Mouse (Mus musculus): ENCODE data around the gene Akt1s1. TPM values are rescaled to one million over a fixed set of nuclear protein-coding genes. Genes with fewer than 3 reads are reported as not detected.

Akt1s1 gene
- polyA plus RNA-seq, 1 experiment from 2014 or later = 112 TPM

DNA sequence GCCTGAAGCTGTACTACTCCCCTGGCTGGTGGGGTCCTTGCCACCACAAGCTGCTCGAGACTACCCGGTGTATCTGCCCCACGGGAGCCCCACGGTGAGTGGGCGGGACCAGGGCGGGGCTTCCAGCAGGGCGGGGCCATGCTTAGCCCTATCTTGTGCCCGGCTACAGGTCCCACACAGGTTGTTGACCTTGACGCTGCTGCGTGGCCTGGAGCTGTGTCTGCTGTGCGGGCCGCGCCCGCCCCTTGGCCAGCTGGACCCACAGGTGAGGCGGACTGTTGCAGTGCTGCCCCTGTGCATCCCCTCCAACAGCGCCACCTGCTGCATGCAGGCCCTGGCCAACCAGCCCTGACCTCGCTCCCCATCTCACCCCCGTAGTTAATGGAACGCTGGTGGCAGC is 49.8 kb downstream of the Akt1s1 start:
- peaks cover 46% of the 10 kb centered on the region for H3K36me3 ChIP-seq
- H3K27me3 ChIP-seq = no peaks in the 10 kb centered on the region
- no peaks in the 10 kb centered on the region for H3K9me3 ChIP-seq
- H3K27ac ChIP-seq = no peak overlapping the region
- H3K4me3 ChIP-seq = no peak overlapping the region
- ATAC-seq (ENCODE audit: low FRiP score, low read depth) = no peak
- no peak overlapping the region for H3K9ac ChIP-seq
- H3K4me2 ChIP-seq (replicated peaks) = no peak overlapping the region
- WGBS = 36% methylated on average over 19 of the region's 19 CpGs
- peaks cover 38% of the 10 kb centered on the region for H3K4me1 ChIP-seq

DNA sequence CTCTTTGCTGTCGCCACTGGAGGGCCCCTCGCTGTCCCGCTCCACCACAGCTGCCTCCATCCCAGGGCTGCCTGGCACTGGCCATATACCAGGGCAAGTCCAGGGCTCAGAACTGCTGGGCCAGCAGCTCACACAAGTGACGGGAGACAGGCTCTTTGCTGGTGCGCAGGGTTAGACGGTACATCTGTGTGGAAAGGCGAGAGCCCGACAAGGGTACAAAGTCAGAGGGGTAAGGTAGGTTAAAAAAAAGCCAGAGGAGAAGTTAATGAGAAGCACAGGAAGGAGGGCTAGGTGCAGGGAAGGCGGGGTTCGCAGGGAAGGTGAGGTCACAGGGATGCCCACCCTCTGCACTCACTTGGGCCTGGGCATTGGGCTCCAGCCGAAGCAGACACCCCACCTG is 51.8 kb downstream of the Akt1s1 start:
- ATAC-seq (ENCODE audit: low FRiP score, low read depth) = no peak
- Histone ChIP-seq H3K9me3 (no peaks in the 10 kb centered on the region), H3K4me1 (peaks cover 29% of the 10 kb centered on the region), H3K9ac (no peak overlapping the region), H3K4me2 (replicated peaks) (no peak overlapping the region), H3K4me3 (no peak overlapping the region), H3K27ac (no peak overlapping the region), H3K36me3 (peaks cover 66% of the 10 kb centered on the region), H3K27me3 (no peaks in the 10 kb centered on the region)
- 88% methylated on average over 11 of the region's 11 CpGs for WGBS

DNA sequence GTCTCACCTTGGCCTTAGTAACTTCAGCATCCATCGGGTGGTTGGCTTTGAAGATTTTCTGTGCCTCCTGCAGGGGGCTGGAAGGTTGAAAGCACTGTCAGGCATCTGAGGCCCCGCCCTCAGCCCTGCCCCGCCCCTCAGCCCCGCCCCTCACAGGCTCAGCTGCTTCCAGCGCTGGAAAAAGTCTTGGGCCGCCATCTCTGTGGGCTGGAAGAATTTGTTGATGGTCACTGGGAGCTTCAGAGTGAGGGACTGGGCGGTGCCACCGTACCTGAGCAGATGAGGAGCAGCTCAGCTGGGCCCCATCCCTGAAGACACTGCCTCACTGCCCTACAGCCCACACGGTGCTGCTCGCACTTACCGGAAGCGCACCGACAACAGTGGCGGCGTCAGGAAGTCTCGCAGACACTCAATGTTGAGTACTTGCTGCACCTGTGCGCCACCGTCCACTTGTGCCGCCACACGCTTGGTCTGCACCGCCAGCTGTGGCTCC is 52.5 kb downstream of the Akt1s1 start:
- Histone ChIP-seq H3K9ac (peak overlapping the region; percentile 46; the same call in 1 of the 2 replicates), H3K9me3 (no peaks in the 10 kb centered on the region), H3K4me1 (peaks cover 29% of the 10 kb centered on the region), H3K4me2 (replicated peaks) (peak overlapping the region; percentile 58), H3K36me3 (peaks cover 73% of the 10 kb centered on the region), H3K27ac (peak overlapping the region; percentile 16), H3K27me3 (no peaks in the 10 kb centered on the region), H3K4me3 (peak overlapping the region; percentile 28)
- peak; percentile 41 for ATAC-seq (ENCODE audit: low FRiP score, low read depth)
- 16% methylated on average over 21 of the region's 21 CpGs for WGBS

MicroRNAs encoded within 50 kb of the gene (microRNA counts, 519-probe panel; counts per million panel counts)
- not detected for microRNA mmu-miR-707

Small RNA genes within 50 kb of the gene (microRNA-seq; reads per million reads assigned to microRNA genes)
- not detected for gene Mir707

Other genes with a start within 250 kb of the Akt1s1 start
- 1.8 and 4.0 TPM in 2 replicates for gene Myh14, start 178.1 kb upstream of the Akt1s1 start, polyA plus RNA-seq (2015; fragmentation: Nextera tagmentation; extraction: Ambion mirVana)
- gene Izumo2, start 140.2 kb upstream of the Akt1s1 start, polyA plus RNA-seq (2015; fragmentation: Nextera tagmentation; extraction: Ambion mirVana) = not detected in 2 replicates
- 35.0 and 37.2 TPM in 2 replicates for gene Vrk3, start 100.6 kb upstream of the Akt1s1 start, polyA plus RNA-seq (2015; fragmentation: Nextera tagmentation; extraction: Ambion mirVana)
- 1.7 and 1.8 TPM in 2 replicates for gene Zfp473, start 97.9 kb upstream of the Akt1s1 start, polyA plus RNA-seq (2015; fragmentation: Nextera tagmentation; extraction: Ambion mirVana)
- gene Nup62, start 32.9 kb upstream of the Akt1s1 start, polyA plus RNA-seq (2015; fragmentation: Nextera tagmentation; extraction: Ambion mirVana) = 97.3 and 102 TPM in 2 replicates
- 1.4 and 2.5 TPM in 2 replicates for gene Il4i1, start 32.6 kb upstream of the Akt1s1 start, polyA plus RNA-seq (2015; fragmentation: Nextera tagmentation; extraction: Ambion mirVana)
- gene Atf5, start 32.3 kb upstream of the Akt1s1 start, polyA plus RNA-seq (2015; fragmentation: Nextera tagmentation; extraction: Ambion mirVana) = 3.2 and 3.6 TPM in 2 replicates
- 86.0 and 90.5 TPM in 2 replicates for gene Tbc1d17, start 88 bp downstream of the Akt1s1 start, polyA plus RNA-seq (2015; fragmentation: Nextera tagmentation; extraction: Ambion mirVana)
- 33.1 and 33.9 TPM in 2 replicates for gene Pnkp, start 8.1 kb downstream of the Akt1s1 start, polyA plus RNA-seq (2015; fragmentation: Nextera tagmentation; extraction: Ambion mirVana)
- gene Ptov1, start 20.8 kb downstream of the Akt1s1 start, polyA plus RNA-seq (2015; fragmentation: Nextera tagmentation; extraction: Ambion mirVana) = 502 and 514 TPM in 2 replicates
- gene Med25, start 43.7 kb downstream of the Akt1s1 start, polyA plus RNA-seq (2015; fragmentation: Nextera tagmentation; extraction: Ambion mirVana) = 118 and 119 TPM in 2 replicates
- 23.0 and 25.8 TPM in 2 replicates for gene Fuz, start 47.1 kb downstream of the Akt1s1 start, polyA plus RNA-seq (2015; fragmentation: Nextera tagmentation; extraction: Ambion mirVana)
- 76.1 and 81.6 TPM in 2 replicates for gene Ap2a1, start 80.5 kb downstream of the Akt1s1 start, polyA plus RNA-seq (2015; fragmentation: Nextera tagmentation; extraction: Ambion mirVana)
- 0.23 and 0.25 TPM in 2 replicates for gene Tsks, start 94.2 kb downstream of the Akt1s1 start, polyA plus RNA-seq (2015; fragmentation: Nextera tagmentation; extraction: Ambion mirVana)
- gene Cpt1c, start 125.9 kb downstream of the Akt1s1 start, polyA plus RNA-seq (2015; fragmentation: Nextera tagmentation; extraction: Ambion mirVana) = 33.9 and 35.0 TPM in 2 replicates
- 670 and 703 TPM in 2 replicates for gene Prmt1, start 137.6 kb downstream of the Akt1s1 start, polyA plus RNA-seq (2015; fragmentation: Nextera tagmentation; extraction: Ambion mirVana)
- gene Irf3, start 148.7 kb downstream of the Akt1s1 start, polyA plus RNA-seq (2015; fragmentation: Nextera tagmentation; extraction: Ambion mirVana) = 94.6 and 96.8 TPM in 2 replicates
- 77.3 and 78.4 TPM in 2 replicates for gene Bcl2l12, start 149.7 kb downstream of the Akt1s1 start, polyA plus RNA-seq (2015; fragmentation: Nextera tagmentation; extraction: Ambion mirVana)
- gene Scaf1, start 167.4 kb downstream of the Akt1s1 start, polyA plus RNA-seq (2015; fragmentation: Nextera tagmentation; extraction: Ambion mirVana) = 38.6 and 40.7 TPM in 2 replicates
- 27.5 and 29.1 TPM in 2 replicates for gene Rras, start 169.0 kb downstream of the Akt1s1 start, polyA plus RNA-seq (2015; fragmentation: Nextera tagmentation; extraction: Ambion mirVana)
- gene Prr12, start 203.9 kb downstream of the Akt1s1 start, polyA plus RNA-seq (2015; fragmentation: Nextera tagmentation; extraction: Ambion mirVana) = 14.5 and 15.3 TPM in 2 replicates
- gene Nosip, start 213.4 kb downstream of the Akt1s1 start, polyA plus RNA-seq (2015; fragmentation: Nextera tagmentation; extraction: Ambion mirVana) = 71.2 and 71.4 TPM in 2 replicates
- 22.3 and 24.5 TPM in 2 replicates for gene Prrg2, start 213.7 kb downstream of the Akt1s1 start, polyA plus RNA-seq (2015; fragmentation: Nextera tagmentation; extraction: Ambion mirVana)
- gene Rcn3, start 243.2 kb downstream of the Akt1s1 start, polyA plus RNA-seq (2015; fragmentation: Nextera tagmentation; extraction: Ambion mirVana) = 462 and 483 TPM in 2 replicates